Mouse (Mus musculus) liver, postnatal 0 days (tissue): ENCODE measurements at regions not wholly inside any gene's neighbourhood (a gene's known extent, or its start where the extent isn't known, plus 50 kb on each side); places are given as distances from the start of the nearest gene placed in this dataset.

Experiments
- ATAC-seq: fragments of 200-750 bp; cut with Nextera tagmentation; 2 replicates; pipeline ENCODE4 v1.8.0; 2017; ENCODE audit warnings: mild to moderate bottlenecking, moderate library complexity
- DNase-seq: peaks from one replicate; pipeline ENCODE4 v3.0.0-alpha.2; 2016
- H3K27ac ChIP-seq: fragments of 300-500 bp; sonication (generic); 2 replicates; pipeline ENCODE4 v1.5.1; 2014; ENCODE audit warnings: antibody characterized with exemption, moderate library complexity, mild to moderate bottlenecking, low read depth
- H3K27me3 ChIP-seq: fragments of 300-500 bp; sonication (generic); 2 replicates; pipeline ENCODE4 v1.6.1; 2014; ENCODE audit warnings: low read length, control low read depth, mixed read lengths; ENCODE audit not compliant: insufficient read depth
- H3K36me3 ChIP-seq: fragments of 300-500 bp; sonication (generic); replicated peaks from 2 replicates; pipeline ENCODE4 v1.6.1; 2014; ENCODE audit warnings: mild to moderate bottlenecking, control low read depth, low read length, moderate library complexity, mixed read lengths; ENCODE audit not compliant: insufficient read depth
- H3K4me1 ChIP-seq: fragments of 300-500 bp; sonication (generic); 2 replicates; pipeline ENCODE4 v1.6.1; 2014; ENCODE audit warnings: antibody characterized with exemption, mild to moderate bottlenecking, control low read depth; ENCODE audit not compliant: insufficient read depth
- H3K4me2 ChIP-seq: fragments of 300-500 bp; sonication (generic); 2 replicates; pipeline ENCODE4 v1.6.1; 2014; ENCODE audit warnings: low read depth, mild to moderate bottlenecking, low read length, moderate library complexity, mixed read lengths
- H3K4me3 ChIP-seq: fragments of 300-500 bp; sonication (generic); 2 replicates; pipeline ENCODE4 v1.5.1; 2014; ENCODE audit warnings: low read depth, low read length
- H3K9ac ChIP-seq: fragments of 300-500 bp; sonication (generic); replicated peaks from 2 replicates; pipeline ENCODE4 v1.6.1; 2014; ENCODE audit warnings: mild to moderate bottlenecking, moderate library complexity
- H3K9me3 ChIP-seq: fragments of 300-500 bp; sonication (generic); 2 replicates; pipeline ENCODE4 v1.6.1; 2016; ENCODE audit warnings: mild to moderate bottlenecking, control low read depth, low read length, mixed read lengths
- CTCF ChIP-seq: sonication (generic); IDR thresholded peaks from 2 replicates; pipeline ENCODE4 v1.5.1; 2016; ENCODE audit warnings: antibody characterized with exemption, low read depth
- EP300 ChIP-seq: IDR thresholded peaks from 2 replicates; pipeline ENCODE4 v1.6.1; 2016; ENCODE audit warnings: antibody characterized with exemption, low read depth, mild to moderate bottlenecking
- WGBS: fragments of 180-500 bp; shearing (Covaris S2); extraction: QIAGEN DNeasy Blood & Tissue Kit; methylation state at CpG from one replicate; pipeline ENCODE4 v1.1.7; 2014; ENCODE audit not compliant: insufficient replicate concordance; 5-methylcytosine and 5-hydroxymethylcytosine counted together

- ATAC-seq (no peak), DNase-seq (no peak)
- Histone ChIP-seq H3K27me3 (no peaks in the 10 kb centered on the region), H3K4me1 (no peaks in the 10 kb centered on the region), H3K4me3 (no peak overlapping the region), H3K27ac (no peak overlapping the region), H3K9me3 (no peaks in the 10 kb centered on the region), H3K36me3 (no peaks in the 10 kb centered on the region), H3K4me2 (no peak overlapping the region), H3K9ac (no peak overlapping the region)
- no peak for TF ChIP-seq EP300
- no peak for TF ChIP-seq CTCF
- 58% methylated on average over 9 of the region's 9 CpGs for WGBS
These were observed 70.4 kb downstream of the Irx5 start for GRCm38 (mm10) chr8:92427801-92428200.

- Histone ChIP-seq H3K27ac (no peak overlapping the region), H3K27me3 (no peaks in the 10 kb centered on the region), H3K4me2 (no peak overlapping the region), H3K4me1 (no peaks in the 10 kb centered on the region), H3K36me3 (no peaks in the 10 kb centered on the region), H3K9ac (no peak overlapping the region), H3K4me3 (no peak overlapping the region), H3K9me3 (no peaks in the 10 kb centered on the region)
- DNase-seq (no peak), ATAC-seq (no peak)
- TF ChIP-seq CTCF (no peak), EP300 (no peak)
- WGBS = 80% methylated on average over 15 of the region's 15 CpGs
These were observed 79.7 kb downstream of the Irx5 start for GRCm38 (mm10) chr8:92437075-92437663.

GRCm38 (mm10) chr8:92438294-92438693 is 80.9 kb downstream of the Irx5 start:
- no peaks in the 10 kb centered on the region for H3K27me3 ChIP-seq
- H3K4me2 ChIP-seq = no peak overlapping the region
- H3K9me3 ChIP-seq = no peaks in the 10 kb centered on the region
- H3K27ac ChIP-seq = no peak overlapping the region
- no peak for DNase-seq
- H3K36me3 ChIP-seq = no peaks in the 10 kb centered on the region
- TF ChIP-seq CTCF = peak; percentile 21; the same call in 1 of the 2 replicates
- no peak for TF ChIP-seq EP300
- no peak overlapping the region for H3K9ac ChIP-seq
- WGBS = 31% methylated on average over 9 of the region's 9 CpGs
- H3K4me3 ChIP-seq = no peak overlapping the region
- H3K4me1 ChIP-seq = no peaks in the 10 kb centered on the region
- ATAC-seq = no peak

- WGBS = 62% methylated on average over 9 of the region's 9 CpGs
- Histone ChIP-seq H3K9ac (no peak overlapping the region), H3K4me3 (no peak overlapping the region), H3K4me1 (no peaks in the 10 kb centered on the region), H3K36me3 (no peaks in the 10 kb centered on the region), H3K9me3 (no peaks in the 10 kb centered on the region), H3K4me2 (no peak overlapping the region), H3K27me3 (no peaks in the 10 kb centered on the region), H3K27ac (no peak overlapping the region)
- TF ChIP-seq EP300 (no peak), CTCF (no peak)
- DNase-seq (no peak), ATAC-seq (no peak)
These were observed 82.5 kb downstream of the Irx5 start for GRCm38 (mm10) chr8:92439713-92440436.

- WGBS = 68% methylated on average over 6 of the region's 6 CpGs
- H3K36me3 ChIP-seq = no peaks in the 10 kb centered on the region
- no peak overlapping the region for H3K27ac ChIP-seq
- DNase-seq (no peak), ATAC-seq (no peak)
- no peak overlapping the region for H3K4me2 ChIP-seq
- no peaks in the 10 kb centered on the region for H3K9me3 ChIP-seq
- TF ChIP-seq CTCF = no peak
- no peak for TF ChIP-seq EP300
- H3K4me3 ChIP-seq = no peak overlapping the region
- H3K27me3 ChIP-seq = no peaks in the 10 kb centered on the region
- H3K9ac ChIP-seq = no peak overlapping the region
- H3K4me1 ChIP-seq = no peaks in the 10 kb centered on the region
These were observed 84.7 kb downstream of the Irx5 start for GRCm38 (mm10) chr8:92442086-92442485.

- H3K27me3 ChIP-seq = peaks cover 42% of the 10 kb centered on the region
- WGBS = 71% methylated on average over 5 of the region's 5 CpGs
These were observed 101.9 kb downstream of the Irx5 start for GRCm38 (mm10) chr8:92459291-92459690.

More at GRCm38 (mm10) chr8:92459291-92459690, 101.9 kb downstream of the Irx5 start:
- H3K9me3 ChIP-seq = no peaks in the 10 kb centered on the region
- no peak for TF ChIP-seq EP300
- no peak for TF ChIP-seq CTCF
- ATAC-seq (no peak), DNase-seq (no peak)
- H3K36me3 ChIP-seq = no peaks in the 10 kb centered on the region
- H3K4me1 ChIP-seq = no peaks in the 10 kb centered on the region
- no peak overlapping the region for H3K4me2 ChIP-seq
- no peak overlapping the region for H3K9ac ChIP-seq
- no peak overlapping the region for H3K27ac ChIP-seq
- no peak overlapping the region for H3K4me3 ChIP-seq
